Mouse (Mus musculus) skeletal muscle tissue, adult 2 months (tissue): Measurements from ENCODE around the gene Tnpo3.
A peak's percentile ranks its signal among the peaks of the same experiment; 100 is the strongest.

Experiments
- DNase-seq: peaks from one replicate; pipeline ENCODE4 v3.0.0-alpha.2; 2012; ENCODE audit warnings: low read depth, low spot score

Gene Tnpo3

GRCm38 (mm10) chr6:29528165-29528505 is 81.6 kb downstream of the Tnpo3 start:
- DNase-seq, result no peak

GRCm38 (mm10) chr6:29527361-29528164 is 82.1 kb downstream of the Tnpo3 start:
- no peak for DNase-seq

GRCm38 (mm10) chr6:29526281-29527251 is 83.1 kb downstream of the Tnpo3 start, which contains the start of gene Irf5:
TSS of gene Irf5 (plus strand) at chr6:29526625.
- DNase-seq, result no peak

- no peak for DNase-seq
These were observed 84.4 kb downstream of the Tnpo3 start for GRCm38 (mm10) chr6:29525256-29525655.

GRCm38 (mm10) chr6:29524034-29524489 is 85.6 kb downstream of the Tnpo3 start:
- no peak for DNase-seq

GRCm38 (mm10) chr6:29523301-29524033 is 86.2 kb downstream of the Tnpo3 start:
- DNase-seq, result no peak

- DNase-seq, result no peak
These were observed 86.9 kb downstream of the Tnpo3 start for GRCm38 (mm10) chr6:29522626-29523300.

- peak; percentile 68 for DNase-seq
These were observed 92.5 kb downstream of the Tnpo3 start for GRCm38 (mm10) chr6:29517139-29517538.

- DNase-seq, result peak; percentile 59
These were observed 96.4 kb downstream of the Tnpo3 start for GRCm38 (mm10) chr6:29513284-29513683.

- peak; percentile 54 for DNase-seq
These were observed 100.6 kb downstream of the Tnpo3 start for GRCm38 (mm10) chr6:29509086-29509485.

- DNase-seq, result no peak
These were observed 102.0 kb downstream of the Tnpo3 start, which contains the start of gene Kcp for GRCm38 (mm10) chr6:29507447-29508309. TSS of gene Kcp (minus strand) at chr6:29507952.

- no peak for DNase-seq
These were observed 102.9 kb downstream of the Tnpo3 start for GRCm38 (mm10) chr6:29506834-29507233.

GRCm38 (mm10) chr6:29505493-29505892 is 104.2 kb downstream of the Tnpo3 start:
- DNase-seq, result no peak

GRCm38 (mm10) chr6:29501599-29501998 is 108.1 kb downstream of the Tnpo3 start:
- no peak for DNase-seq

GRCm38 (mm10) chr6:29500810-29501209 is 108.9 kb downstream of the Tnpo3 start:
- DNase-seq, result no peak

GRCm38 (mm10) chr6:29500177-29500576 is 109.5 kb downstream of the Tnpo3 start:
- no peak for DNase-seq

GRCm38 (mm10) chr6:29497791-29498190 is 111.9 kb downstream of the Tnpo3 start:
- no peak for DNase-seq

GRCm38 (mm10) chr6:29496270-29496669 is 113.4 kb downstream of the Tnpo3 start:
- DNase-seq, result no peak

GRCm38 (mm10) chr6:29494101-29494500 is 115.6 kb downstream of the Tnpo3 start:
- no peak for DNase-seq
